Mouse (Mus musculus) CH12.LX (cell line): ENCODE results near the gene Alg5. TPM values are rescaled to one million over a fixed set of nuclear protein-coding genes. Genes with fewer than 3 reads are reported as not detected.
A peak's percentile ranks its signal among the peaks of the same experiment; 100 is the strongest.
"Not testable (repeated sequence)": the region's sequence is repeated elsewhere in the genome, so short reads cannot be mapped to it uniquely, and the experiment has no call there.

Experiments
- DNase-seq: peaks from one replicate; pipeline ENCODE4 v3.0.0-alpha.2; 2013; ENCODE audit errors: extremely low read depth
- H3K27ac ChIP-seq: 2 replicates; pipeline ENCODE4 v1.5.1; 2012; ENCODE audit warnings: low read depth, mild to moderate bottlenecking, control low read depth, moderate library complexity; ENCODE audit not compliant: insufficient read depth
- H3K27me3 ChIP-seq: replicated peaks from 2 replicates; pipeline ENCODE3; 2012; ENCODE audit warnings: inconsistent platforms
- H3K36me3 ChIP-seq, 2 experiments: replicated peaks in 1 of 2; 2 replicates each; pipeline versions ENCODE3 to v1.6.1; 2012; ENCODE audit warnings: inconsistent platforms in 1 of 2, low read length in 1 of 2, mild to moderate bottlenecking in 1 of 2, mixed read lengths in 1 of 2, moderate library complexity in 1 of 2; ENCODE audit not compliant: control insufficient read depth in 1 of 2, insufficient read depth in 1 of 2
- H3K4me1 ChIP-seq, 2 experiments: 2 replicates each; pipeline ENCODE4 v1.6.1; 2012; ENCODE audit warnings: inconsistent platforms in 1 of 2, moderate library complexity in 1 of 2; ENCODE audit not compliant: insufficient read depth in 2 of 2, control insufficient read depth in 1 of 2
- H3K4me2 ChIP-seq: 2 replicates; pipeline ENCODE4 v1.6.1; 2012; ENCODE audit warnings: low read depth, mild to moderate bottlenecking, control low read depth; ENCODE audit not compliant: poor library complexity, insufficient read depth, severe bottlenecking
- H3K4me3 ChIP-seq, 3 experiments: fragments of 150-350 bp in 1 of 3; sonication (generic) in 1 of 3; replicated peaks in 1 of 3; 2 replicates each; pipeline versions ENCODE3 to v1.5.1; 2011 to 2012; ENCODE audit warnings: low read depth in 2 of 3, low read length in 2 of 3, mild to moderate bottlenecking in 2 of 3, moderate library complexity in 2 of 3, control low read depth in 1 of 3, improper control_type of control experiment in 1 of 3, inconsistent platforms in 1 of 3, mixed read lengths in 1 of 3; ENCODE audit not compliant: poor library complexity in 1 of 3
- H3K79me2 ChIP-seq: replicated peaks from 2 replicates; pipeline ENCODE4 v1.6.1; 2012; ENCODE audit warnings: mild to moderate bottlenecking, moderate library complexity; ENCODE audit not compliant: control insufficient read depth, poor library complexity, insufficient read depth, severe bottlenecking; ENCODE audit errors: extremely low read depth
- H3K9ac ChIP-seq: 2 replicates; pipeline ENCODE4 v1.6.1; 2012; ENCODE audit warnings: low read depth, mild to moderate bottlenecking, control low read depth, moderate library complexity; ENCODE audit not compliant: insufficient read depth
- H3K9me3 ChIP-seq: replicated peaks from 2 replicates; pipeline ENCODE3; 2012; ENCODE audit warnings: low read length, inconsistent platforms, mixed read lengths
- CTCF ChIP-seq, 2 experiments: IDR thresholded peaks in 1 of 2; conservative IDR thresholded peaks in 1 of 2; 2 replicates each; pipeline ENCODE4 v1.5.1; 2011 to 2012; ENCODE audit warnings: low read depth in 2 of 2, low read length in 2 of 2, improper control_type of control experiment in 1 of 2, inconsistent platforms in 1 of 2, mild to moderate bottlenecking in 1 of 2, moderate library complexity in 1 of 2
- ELF1 ChIP-seq: IDR thresholded peaks from 2 replicates; pipeline ENCODE4 v1.6.1; 2014; ENCODE audit warnings: low read depth, mild to moderate bottlenecking, inconsistent platforms, low read length, improper control_type of control experiment
- HCFC1 ChIP-seq: IDR thresholded peaks from 2 replicates; pipeline ENCODE4 v1.6.1; 2012; ENCODE audit warnings: low read depth, mild to moderate bottlenecking, inconsistent platforms, low read length, improper control_type of control experiment
- IRF4 ChIP-seq: IDR thresholded peaks from 2 replicates; pipeline ENCODE4 v1.6.1; 2014; ENCODE audit warnings: low read depth, mild to moderate bottlenecking, inconsistent platforms, low read length, improper control_type of control experiment
- JUND ChIP-seq: conservative IDR thresholded peaks from 2 replicates; pipeline ENCODE4 v1.6.1; 2011; ENCODE audit warnings: low read depth, low read length, improper control_type of control experiment
- MAX ChIP-seq: IDR thresholded peaks from 2 replicates; pipeline ENCODE4 v1.6.1; 2011; ENCODE audit warnings: low read length, improper control_type of control experiment
- MAZ ChIP-seq: IDR thresholded peaks from 2 replicates; pipeline ENCODE4 v1.6.1; 2012; ENCODE audit warnings: low read depth, mild to moderate bottlenecking, inconsistent platforms, low read length, improper control_type of control experiment, moderate library complexity
- MEF2A ChIP-seq: IDR thresholded peaks from 2 replicates; pipeline ENCODE4 v1.6.1; 2014; ENCODE audit warnings: low read depth, mild to moderate bottlenecking, inconsistent platforms, low read length, improper control_type of control experiment, borderline replicate concordance
- NRF1 ChIP-seq: IDR thresholded peaks from 2 replicates; pipeline ENCODE4 v1.6.1; 2014; ENCODE audit warnings: low read depth, mild to moderate bottlenecking, inconsistent platforms, low read length, improper control_type of control experiment, moderate library complexity
- PAX5 ChIP-seq: IDR thresholded peaks from 2 replicates; pipeline ENCODE4 v1.6.1; 2012; ENCODE audit warnings: low read length, inconsistent platforms, mixed read lengths
- POLR2A ChIP-seq: IDR thresholded peaks from 2 replicates; pipeline ENCODE4 v1.6.1; 2011; ENCODE audit warnings: low read depth, mild to moderate bottlenecking, improper control_type of control experiment, low read length
- RCOR1 ChIP-seq: conservative IDR thresholded peaks from 2 replicates; pipeline ENCODE4 v1.6.1; 2012; ENCODE audit warnings: low read depth, mild to moderate bottlenecking, inconsistent platforms, low read length, improper control_type of control experiment
- SIN3A ChIP-seq: IDR thresholded peaks from 2 replicates; pipeline ENCODE4 v1.6.1; 2012; ENCODE audit warnings: low read length, improper control_type of control experiment, inconsistent platforms
- SMC3 ChIP-seq: IDR thresholded peaks from 2 replicates; pipeline ENCODE4 v1.6.1; 2011; ENCODE audit warnings: low read depth, low read length, improper control_type of control experiment
- UBTF ChIP-seq: IDR thresholded peaks from 2 replicates; pipeline ENCODE4 v1.6.1; 2012; ENCODE audit warnings: low read depth, mild to moderate bottlenecking, inconsistent platforms, low read length, improper control_type of control experiment, moderate library complexity
- ZKSCAN1 ChIP-seq: IDR thresholded peaks from 2 replicates; pipeline ENCODE4 v1.6.1; 2012; ENCODE audit warnings: low read depth, inconsistent platforms, low read length, improper control_type of control experiment, borderline replicate concordance
- ZMIZ1 ChIP-seq: IDR thresholded peaks from 2 replicates; pipeline ENCODE4 v1.6.1; 2012; ENCODE audit warnings: low read depth, mild to moderate bottlenecking, inconsistent platforms, low read length, improper control_type of control experiment
- dilution Hi-C: fragments of 300-500 bp; cut with MboI; formaldehyde crosslinking; loops from 2 replicates; pipeline ENCODE4 v1.14.3; 2020; ENCODE audit warnings: low sequenced_read_pairs; ENCODE audit not compliant: extremely low pct_unique_long_range_greater_than_20kb, extremely low pct_ligation_motif_present
- in situ Hi-C: fragments of 300-500 bp; cut with MboI; formaldehyde crosslinking; loops from 3 replicates; pipeline ENCODE4 v1.14.3; 2019; ENCODE audit warnings: low sequenced_read_pairs, low pct_ligation_motif_present, low pct_unique_long_range_greater_than_20kb, mixed read lengths
- polyA plus RNA-seq: library from polyadenylated mRNA; unstranded; fragments of >175 nt; gene quantifications from 2 replicates; pipeline ENCODE4 v1.2.1, GENCODE M21; 2012; ENCODE audit warnings: low read depth; ENCODE audit not compliant: insufficient read length
- total RNA-seq, 2 experiments: library from RNA; depleted of rRNA; stranded (reverse); fragments of 300-350 nt in 1 of 2; fragments of >200 nt in 1 of 2; gene quantifications; 2 replicates each; pipeline ENCODE4 v1.2.3; 2012 to 2014

Gene Alg5
- total and polyA plus RNA-seq, 3 experiments: 33.9 to 52.0 (median 48.0) TPM

- H3K27ac ChIP-seq: no peak overlapping the region
- no peaks in the 10 kb centered on the region for H3K4me1 ChIP-seq
- DNase-seq: no peak
- H3K27me3 ChIP-seq: no peaks in the 10 kb centered on the region
- no peak overlapping the region for H3K9ac ChIP-seq
- in situ Hi-C loops: no loop called here
- no peaks in the 10 kb centered on the region for H3K36me3 ChIP-seq
- no peak overlapping the region for H3K4me2 ChIP-seq
- no peaks in the 10 kb centered on the region for H3K9me3 ChIP-seq
- TF ChIP-seq UBTF: no peak
- TF ChIP-seq NRF1: no peak
- TF ChIP-seq ZKSCAN1: no peak
- TF ChIP-seq ELF1: no peak
- TF ChIP-seq MEF2A: no peak
- H3K79me2 ChIP-seq: no peaks in the 10 kb centered on the region
- dilution Hi-C loops: no loop called here
- no peak overlapping the region for H3K4me3 ChIP-seq
These were observed 25.9 kb downstream of the Alg5 start for GRCm38 (mm10) chr3:54761258-54761657.

- TF ChIP-seq HCFC1 (no peak), JUND (no peak), POLR2A (no peak), ELF1 (no peak), MAX (no peak), UBTF (no peak), RCOR1 (no peak), MAZ (no peak), PAX5 (no peak), SMC3 (no peak), SIN3A (no peak), ZMIZ1 (no peak), IRF4 (no peak)
- H3K9ac ChIP-seq: no peak overlapping the region
- no peak overlapping the region for H3K4me2 ChIP-seq
- no peak overlapping the region for H3K4me3 ChIP-seq
- H3K27ac ChIP-seq: no peak overlapping the region
- no peaks in the 10 kb centered on the region for H3K9me3 ChIP-seq
- in situ Hi-C loops: no loop called here
- no peaks in the 10 kb centered on the region for H3K27me3 ChIP-seq
- H3K79me2 ChIP-seq: no peaks in the 10 kb centered on the region
- dilution Hi-C loops: no loop called here
- DNase-seq: no peak
- no peaks in the 10 kb centered on the region for H3K4me1 ChIP-seq
- no peaks in the 10 kb centered on the region for H3K36me3 ChIP-seq
These were observed 29.1 kb downstream of the Alg5 start for GRCm38 (mm10) chr3:54764418-54764817.

GRCm38 (mm10) chr3:54765521-54765920 is 30.2 kb downstream of the Alg5 start:
- dilution Hi-C loops, DNase-seq, H3K27ac ChIP-seq, H3K4me2 ChIP-seq, H3K9me3 ChIP-seq, H3K36me3 ChIP-seq, H3K4me1 ChIP-seq, H3K79me2 ChIP-seq, H3K9ac ChIP-seq, H3K4me3 ChIP-seq, H3K27me3 ChIP-seq, in situ Hi-C loops: not testable (repeated sequence)
- 0 out of 4 replicates have a peak, but pooled peaks of 1 of the 2 experiments have one; percentile 17 for TF ChIP-seq CTCF (conservative IDR thresholded peaks at IDR 0.05 in 1 of 2, IDR thresholded peaks at IDR 0.05 in 1 of 2; ENCODE audit: low read depth in 2 of 2, low read length in 2 of 2)
